Mouse (Mus musculus) forebrain, postnatal 0 days (tissue): ENCODE measurements around the gene Mtf1. TPM values are rescaled to one million over a fixed set of nuclear protein-coding genes. Genes with fewer than 3 reads are reported as not detected.

ENCODE experiments used
- ATAC-seq: fragments of 200-750 bp; cut with Nextera tagmentation; 2 replicates; pipeline ENCODE4 v1.8.0; 2017; ENCODE audit warnings: mild to moderate bottlenecking, moderate library complexity
- DNase-seq: peaks from one replicate; pipeline ENCODE4 v3.0.0-alpha.2; 2015
- H3K27ac ChIP-seq: fragments of 300-500 bp; sonication (generic); 2 replicates; pipeline ENCODE4 v1.5.1; 2014; ENCODE audit warnings: low read depth, mild to moderate bottlenecking, antibody characterized with exemption, low read length, moderate library complexity, mixed read lengths
- H3K27me3 ChIP-seq: fragments of 300-500 bp; sonication (generic); 2 replicates; pipeline ENCODE4 v1.6.1; 2014; ENCODE audit warnings: mild to moderate bottlenecking, low read length, mixed read lengths; ENCODE audit not compliant: insufficient read depth
- H3K36me3 ChIP-seq: fragments of 300-500 bp; sonication (generic); 2 replicates; pipeline ENCODE4 v1.6.1; 2014; ENCODE audit warnings: mild to moderate bottlenecking, moderate library complexity; ENCODE audit not compliant: insufficient read depth
- H3K4me1 ChIP-seq: fragments of 300-500 bp; sonication (generic); 2 replicates; pipeline ENCODE4 v1.6.1; 2014; ENCODE audit warnings: antibody characterized with exemption; ENCODE audit not compliant: insufficient read depth
- H3K4me2 ChIP-seq: fragments of 300-500 bp; sonication (generic); 2 replicates; pipeline ENCODE4 v1.6.1; 2014; ENCODE audit warnings: low read depth, mild to moderate bottlenecking, moderate library complexity
- H3K4me3 ChIP-seq: fragments of 300-500 bp; sonication (generic); 2 replicates; pipeline ENCODE4 v1.5.1; 2014; ENCODE audit warnings: low read depth, low read length, mixed read lengths
- H3K9ac ChIP-seq: fragments of 300-500 bp; sonication (generic); 2 replicates; pipeline ENCODE4 v1.6.1; 2014; ENCODE audit warnings: mild to moderate bottlenecking
- H3K9me3 ChIP-seq: fragments of 300-500 bp; sonication (generic); 2 replicates; pipeline ENCODE4 v1.6.1; 2016; ENCODE audit warnings: low read length
- CTCF ChIP-seq: sonication (generic); IDR thresholded peaks from 2 replicates; pipeline ENCODE4 v1.5.1; 2016; ENCODE audit warnings: antibody characterized with exemption, control low read depth, low read depth
- WGBS: fragments of 180-500 bp; shearing (Covaris S2); extraction: QIAGEN DNeasy Blood & Tissue Kit; methylation state at CpG from one replicate; pipeline ENCODE4 v1.1.7; 2014; 5-methylcytosine and 5-hydroxymethylcytosine counted together
- polyA plus RNA-seq: library from polyadenylated mRNA; unstranded; fragments of >200 nt; fragmentation: Nextera tagmentation; extraction: Ambion mirVana; gene quantifications from 2 replicates; pipeline ENCODE4 v1.2.1, GENCODE M21; 2015
- total RNA-seq: library from RNA; depleted of rRNA; stranded (reverse); fragments of >200 nt; gene quantifications from 2 replicates; pipeline ENCODE4 v1.2.3, GENCODE M21; 2014

Gene Mtf1
- total and polyA plus RNA-seq, 2 experiments from 2014 or later: 15.6 to 24.4 TPM

- no peaks in the 10 kb centered on the region for H3K9me3 ChIP-seq
- H3K4me1 ChIP-seq: no peaks in the 10 kb centered on the region
- no peak for DNase-seq
- TF ChIP-seq CTCF: no peak
- H3K27ac ChIP-seq: no peak overlapping the region
- no peak overlapping the region for H3K4me3 ChIP-seq
- no peak overlapping the region for H3K4me2 ChIP-seq
- H3K36me3 ChIP-seq: peaks cover 12% of the 10 kb centered on the region
- no peaks in the 10 kb centered on the region for H3K27me3 ChIP-seq
- ATAC-seq: no peak
- WGBS: 76% methylated on average over 2 of the region's 2 CpGs
- H3K9ac ChIP-seq: no peak overlapping the region
Observed at GRCm38 (mm10) chr4:124774429-124774828, 27.5 kb upstream of the Mtf1 start.

- no peak for ATAC-seq
Observed at GRCm38 (mm10) chr4:124781361-124781760, 20.5 kb upstream of the Mtf1 start.

GRCm38 (mm10) chr4:124782395-124782794, 19.5 kb upstream of the Mtf1 start:
- Histone ChIP-seq H3K27ac (no peak overlapping the region), H3K4me1 (no peaks in the 10 kb centered on the region), H3K4me2 (no peak overlapping the region), H3K4me3 (no peak overlapping the region), H3K27me3 (no peaks in the 10 kb centered on the region), H3K36me3 (peaks cover 68% of the 10 kb centered on the region), H3K9ac (no peak overlapping the region), H3K9me3 (no peaks in the 10 kb centered on the region)
- ATAC-seq (no peak), DNase-seq (no peak)
- WGBS: 94% methylated on average over 8 of the region's 8 CpGs
- TF ChIP-seq CTCF: no peak

More at GRCm38 (mm10) chr4:124781361-124781760, 20.5 kb upstream of the Mtf1 start:
- Histone ChIP-seq H3K4me3 (no peak overlapping the region), H3K9me3 (no peaks in the 10 kb centered on the region), H3K27ac (no peak overlapping the region), H3K4me2 (no peak overlapping the region), H3K9ac (no peak overlapping the region), H3K4me1 (no peaks in the 10 kb centered on the region), H3K27me3 (no peaks in the 10 kb centered on the region), H3K36me3 (peaks cover 60% of the 10 kb centered on the region)
- TF ChIP-seq CTCF: no peak
- no peak for DNase-seq
- 69% methylated on average over 7 of the region's 7 CpGs for WGBS

GRCm38 (mm10) chr4:124783937-124784336, 18.0 kb upstream of the Mtf1 start:
- Histone ChIP-seq H3K4me3 (no peak overlapping the region), H3K9me3 (no peaks in the 10 kb centered on the region), H3K9ac (no peak overlapping the region), H3K27me3 (no peaks in the 10 kb centered on the region), H3K4me1 (no peaks in the 10 kb centered on the region), H3K4me2 (no peak overlapping the region), H3K27ac (no peak overlapping the region), H3K36me3 (peaks cover 76% of the 10 kb centered on the region)
- no peak for TF ChIP-seq CTCF
- DNase-seq (no peak), ATAC-seq (no peak)
- WGBS: 85% methylated on average over 8 of the region's 8 CpGs

GRCm38 (mm10) chr4:124790013-124790412, 11.9 kb upstream of the Mtf1 start:
- DNase-seq (no peak), ATAC-seq (no peak)
- Histone ChIP-seq H3K36me3 (peaks cover 88% of the 10 kb centered on the region), H3K4me3 (no peak overlapping the region), H3K27me3 (no peaks in the 10 kb centered on the region), H3K4me1 (no peaks in the 10 kb centered on the region), H3K9ac (no peak overlapping the region), H3K27ac (no peak overlapping the region), H3K4me2 (no peak overlapping the region), H3K9me3 (no peaks in the 10 kb centered on the region)
- 85% methylated on average over 4 of the region's 4 CpGs for WGBS
- no peak for TF ChIP-seq CTCF

- Histone ChIP-seq H3K4me1 (no peaks in the 10 kb centered on the region), H3K4me2 (no peak overlapping the region), H3K27ac (no peak overlapping the region), H3K36me3 (peaks cover 72% of the 10 kb centered on the region), H3K9ac (no peak overlapping the region), H3K27me3 (no peaks in the 10 kb centered on the region), H3K9me3 (no peaks in the 10 kb centered on the region), H3K4me3 (no peak overlapping the region)
- WGBS: 85% methylated on average over 8 of the region's 8 CpGs
- TF ChIP-seq CTCF: no peak
- DNase-seq (no peak), ATAC-seq (no peak)
Observed at GRCm38 (mm10) chr4:124792114-124792513, 9.8 kb upstream of the Mtf1 start.

- Histone ChIP-seq H3K36me3 (peaks cover 70% of the 10 kb centered on the region), H3K9me3 (no peaks in the 10 kb centered on the region), H3K4me1 (no peaks in the 10 kb centered on the region), H3K4me3 (no peak overlapping the region), H3K27ac (no peak overlapping the region), H3K9ac (no peak overlapping the region), H3K4me2 (no peak overlapping the region), H3K27me3 (no peaks in the 10 kb centered on the region)
- TF ChIP-seq CTCF: no peak
- WGBS: 89% methylated on average over 8 of the region's 8 CpGs
- ATAC-seq (no peak), DNase-seq (no peak)
Observed at GRCm38 (mm10) chr4:124796141-124796540, 5.8 kb upstream of the Mtf1 start.

GRCm38 (mm10) chr4:124796913-124797312, 5.0 kb upstream of the Mtf1 start:
- Histone ChIP-seq H3K4me2 (no peak overlapping the region), H3K9me3 (no peaks in the 10 kb centered on the region), H3K27me3 (no peaks in the 10 kb centered on the region), H3K27ac (no peak overlapping the region), H3K9ac (no peak overlapping the region), H3K4me1 (no peaks in the 10 kb centered on the region), H3K36me3 (peaks cover 63% of the 10 kb centered on the region), H3K4me3 (no peak overlapping the region)
- WGBS: 93% methylated on average over 2 of the region's 2 CpGs
- TF ChIP-seq CTCF: no peak
- ATAC-seq (no peak), DNase-seq (no peak)
